Mouse (Mus musculus) thymus, adult 2 months (tissue): Measurements from ENCODE around the gene Gpr158.

ENCODE experiments used
- CTCF ChIP-seq: fragments of 200-500 bp; IDR thresholded peaks from 2 replicates; pipeline ENCODE4 v1.5.1; 2012; ENCODE audit warnings: mild to moderate bottlenecking, control low read depth, low read length, moderate library complexity, borderline replicate concordance; ENCODE audit not compliant: control insufficient read depth, poor library complexity, insufficient read depth; ENCODE audit errors: extremely low read depth
- POLR2A ChIP-seq: fragments of 200-500 bp; IDR thresholded peaks from 2 replicates; pipeline ENCODE4 v1.6.1; 2012; ENCODE audit warnings: mild to moderate bottlenecking, low read length, control low read depth, moderate library complexity; ENCODE audit not compliant: control insufficient read depth, poor library complexity, insufficient read depth; ENCODE audit errors: extremely low read depth

DNA sequence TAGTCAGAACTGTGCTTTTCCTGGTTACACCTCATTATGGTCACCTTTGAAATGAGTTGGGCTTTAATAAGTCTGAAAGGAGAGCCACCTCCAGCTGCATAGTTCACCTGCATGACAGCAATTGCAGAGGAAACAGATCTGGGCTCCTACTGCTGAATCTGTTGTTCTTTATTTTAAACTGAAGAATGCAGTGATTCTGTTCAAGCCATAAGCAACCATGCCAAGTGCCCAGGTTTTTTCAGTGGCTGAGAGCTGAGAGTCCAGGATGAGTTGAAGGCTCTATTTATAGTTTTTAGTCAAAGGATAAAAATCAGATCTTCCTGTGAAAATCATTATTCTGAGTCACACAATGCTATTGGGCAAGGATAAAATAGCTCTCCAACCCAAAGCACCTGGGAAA lies 496.7 kb downstream of the Gpr158 start:
- TF ChIP-seq POLR2A = no peak
- TF ChIP-seq CTCF = no peak
